Mouse (Mus musculus) embryonic facial prominence, embryonic 12.5 days (tissue): Measurements from ENCODE around the gene Gm2001. TPM values are rescaled to one million over a fixed set of nuclear protein-coding genes. Genes with fewer than 3 reads are reported as not detected.

Source experiments
- polyA plus RNA-seq: library from polyadenylated mRNA; unstranded; fragments of >200 nt; fragmentation: Nextera tagmentation; extraction: Ambion mirVana; gene quantifications from 2 replicates; pipeline ENCODE4 v1.2.1, GENCODE M21; 2016

The Gm2001 gene
- polyA plus RNA-seq, 1 experiment from 2014 or later, result not detected

Other genes with a start within 250 kb of the Gm2001 start
- gene Oog1, start 239.7 kb downstream of the Gm2001 start, polyA plus RNA-seq, result not detected in 2 replicates
- not detected in 2 replicates for gene Gm4027, start 223.5 kb downstream of the Gm2001 start, polyA plus RNA-seq
- gene Gm16381, start 197.7 kb downstream of the Gm2001 start, polyA plus RNA-seq, result not detected in 2 replicates
- gene Gm21319, start 66.6 kb downstream of the Gm2001 start, polyA plus RNA-seq, result not detected in 2 replicates
- not detected in 2 replicates for gene Gm21936, start 46.8 kb downstream of the Gm2001 start, polyA plus RNA-seq
- not detected in 2 replicates for gene BB287469, start 25.8 kb downstream of the Gm2001 start, polyA plus RNA-seq
- gene Gm2016, start 31.7 kb upstream of the Gm2001 start, polyA plus RNA-seq, result not detected in 2 replicates
- not detected in 2 replicates for gene Gm2022, start 53.0 kb upstream of the Gm2001 start, polyA plus RNA-seq
- not detected in 2 replicates for gene Gm2035, start 77.5 kb upstream of the Gm2001 start, polyA plus RNA-seq
- not detected in 2 replicates for gene Gm2042, start 111.7 kb upstream of the Gm2001 start, polyA plus RNA-seq
- gene Gm2075, start 169.5 kb upstream of the Gm2001 start, polyA plus RNA-seq, result not detected in 2 replicates
- gene Gm6803, start 176.4 kb upstream of the Gm2001 start, polyA plus RNA-seq, result not detected in 2 replicates
- not detected in 2 replicates for gene Gm2056, start 184.7 kb upstream of the Gm2001 start, polyA plus RNA-seq
- not detected in 2 replicates for gene Gm16368, start 241.4 kb upstream of the Gm2001 start, polyA plus RNA-seq